Mouse (Mus musculus) neural tube, embryonic 11.5 days (tissue): ENCODE measurements at regions not wholly inside any gene's neighbourhood (a gene's known extent, or its start where the extent isn't known, plus 50 kb on each side); places are given as distances from the start of the nearest gene placed in this dataset.

Experiments
- ATAC-seq: fragments of 200-750 bp; cut with Nextera tagmentation; 2 replicates; pipeline ENCODE4 v1.8.0; 2017; ENCODE audit warnings: moderate number of reproducible peaks, mild to moderate bottlenecking, moderate TSS enrichment, moderate library complexity; ENCODE audit not compliant: insufficient read depth, low FRiP score, low TSS enrichment
- DNase-seq: peaks from one replicate; pipeline ENCODE4 v3.0.0-alpha.2; 2015; ENCODE audit warnings: low spot score
- H3K27ac ChIP-seq: fragments of 300-500 bp; sonication (generic); 2 replicates; pipeline ENCODE4 v1.5.1; 2014; ENCODE audit warnings: low read depth, mild to moderate bottlenecking, low read length
- H3K27me3 ChIP-seq: fragments of 300-500 bp; sonication (generic); 2 replicates; pipeline ENCODE4 v1.6.1; 2014; ENCODE audit warnings: mild to moderate bottlenecking, low read length, mixed read lengths; ENCODE audit not compliant: control insufficient read depth, insufficient read depth
- H3K36me3 ChIP-seq: fragments of 300-500 bp; sonication (generic); 2 replicates; pipeline ENCODE4 v1.6.1; 2014; ENCODE audit warnings: mild to moderate bottlenecking, low read length, moderate library complexity, mixed read lengths; ENCODE audit not compliant: control insufficient read depth, insufficient read depth
- H3K4me1 ChIP-seq: fragments of 300-500 bp; sonication (generic); 2 replicates; pipeline ENCODE4 v1.6.1; 2014; ENCODE audit warnings: low read length, mixed read lengths; ENCODE audit not compliant: control insufficient read depth, insufficient read depth
- H3K4me2 ChIP-seq: fragments of 300-500 bp; sonication (generic); 2 replicates; pipeline ENCODE4 v1.6.1; 2014; ENCODE audit warnings: low read depth, mild to moderate bottlenecking, moderate library complexity
- H3K4me3 ChIP-seq: fragments of 300-500 bp; sonication (generic); 2 replicates; pipeline ENCODE4 v1.5.1; 2014; ENCODE audit warnings: low read depth, low read length
- H3K9ac ChIP-seq: fragments of 300-500 bp; sonication (generic); 2 replicates; pipeline ENCODE4 v1.6.1; 2014; ENCODE audit warnings: mild to moderate bottlenecking, low read length
- H3K9me3 ChIP-seq: fragments of 300-500 bp; sonication (generic); 2 replicates; pipeline ENCODE4 v1.6.1; 2016; ENCODE audit warnings: low read length; ENCODE audit not compliant: control insufficient read depth
- WGBS: fragments of 180-500 bp; shearing (Covaris S2); extraction: QIAGEN DNeasy Blood & Tissue Kit; methylation state at CpG from one replicate; pipeline ENCODE4 v1.1.7; 2014; 5-methylcytosine and 5-hydroxymethylcytosine counted together

DNA sequence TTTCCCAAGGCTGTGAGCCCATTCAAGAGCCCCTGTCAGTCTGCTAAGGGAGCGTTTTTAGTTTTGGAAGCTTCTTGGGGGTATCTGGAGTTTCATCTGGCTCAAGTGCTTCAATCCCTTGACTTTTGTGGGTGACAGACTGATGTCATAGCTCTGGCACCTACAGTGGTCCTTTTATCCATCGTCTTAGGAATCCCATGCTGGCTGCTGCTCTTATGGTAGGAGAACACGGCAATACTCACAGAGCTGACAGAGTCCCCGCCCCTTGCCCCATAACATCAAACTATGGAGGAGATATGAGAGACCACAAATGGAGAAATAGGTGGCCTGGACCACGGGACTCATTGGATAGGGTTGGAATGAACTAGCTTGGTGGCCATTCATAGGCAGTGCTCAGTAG is 68.0 kb upstream of the Wnt7b start:
- no peak overlapping the region for H3K27ac ChIP-seq
- ATAC-seq (no peak), DNase-seq (no peak)
- peaks cover 61% of the 10 kb centered on the region for H3K27me3 ChIP-seq
- no peaks in the 10 kb centered on the region for H3K9me3 ChIP-seq
- H3K4me1 ChIP-seq: peaks cover 21% of the 10 kb centered on the region
- 83% methylated on average over 5 of the region's 5 CpGs for WGBS
- H3K36me3 ChIP-seq: no peaks in the 10 kb centered on the region
- no peak overlapping the region for H3K9ac ChIP-seq
- H3K4me2 ChIP-seq: no peak overlapping the region
- H3K4me3 ChIP-seq: no peak overlapping the region

GRCm38 (mm10) chr15:85651718-85652420 is 69.6 kb upstream of the Wnt7b start:
- DNase-seq (peak; percentile 8), ATAC-seq (no peak)
- H3K27ac ChIP-seq: no peak overlapping the region
- no peak overlapping the region for H3K9ac ChIP-seq
- no peak overlapping the region for H3K4me3 ChIP-seq
- 84% methylated on average over 9 of the region's 9 CpGs for WGBS
- peaks cover 58% of the 10 kb centered on the region for H3K27me3 ChIP-seq
- H3K36me3 ChIP-seq: no peaks in the 10 kb centered on the region
- peaks cover 10% of the 10 kb centered on the region for H3K4me1 ChIP-seq
- no peak overlapping the region for H3K4me2 ChIP-seq
- H3K9me3 ChIP-seq: no peaks in the 10 kb centered on the region

DNA sequence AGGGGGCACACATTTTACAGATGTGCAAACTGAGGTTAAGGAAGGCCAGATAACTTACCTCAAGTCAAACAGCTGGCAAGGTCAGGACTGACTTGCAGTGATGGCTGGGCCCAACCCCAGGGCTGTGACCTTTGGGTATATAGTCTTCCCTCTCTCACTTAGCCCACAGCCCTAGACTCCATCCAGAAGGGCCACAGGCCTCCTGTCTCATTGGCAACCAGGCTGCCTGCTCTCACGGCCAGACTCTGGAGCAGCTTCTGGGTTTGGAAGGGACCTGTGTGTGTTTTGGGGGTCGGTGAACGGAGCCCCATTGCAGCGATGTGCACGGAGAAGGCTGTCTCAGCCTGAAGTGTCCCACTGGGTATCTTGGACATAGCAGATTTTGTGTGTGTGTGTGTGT is 70.2 kb upstream of the Wnt7b start:
- ATAC-seq (no peak), DNase-seq (no peak)
- Histone ChIP-seq H3K27ac (no peak overlapping the region), H3K4me3 (no peak overlapping the region), H3K9ac (no peak overlapping the region), H3K36me3 (no peaks in the 10 kb centered on the region), H3K4me1 (peaks cover 10% of the 10 kb centered on the region), H3K27me3 (peaks cover 58% of the 10 kb centered on the region), H3K9me3 (no peaks in the 10 kb centered on the region), H3K4me2 (no peak overlapping the region)
- 83% methylated on average over 5 of the region's 5 CpGs for WGBS

DNA sequence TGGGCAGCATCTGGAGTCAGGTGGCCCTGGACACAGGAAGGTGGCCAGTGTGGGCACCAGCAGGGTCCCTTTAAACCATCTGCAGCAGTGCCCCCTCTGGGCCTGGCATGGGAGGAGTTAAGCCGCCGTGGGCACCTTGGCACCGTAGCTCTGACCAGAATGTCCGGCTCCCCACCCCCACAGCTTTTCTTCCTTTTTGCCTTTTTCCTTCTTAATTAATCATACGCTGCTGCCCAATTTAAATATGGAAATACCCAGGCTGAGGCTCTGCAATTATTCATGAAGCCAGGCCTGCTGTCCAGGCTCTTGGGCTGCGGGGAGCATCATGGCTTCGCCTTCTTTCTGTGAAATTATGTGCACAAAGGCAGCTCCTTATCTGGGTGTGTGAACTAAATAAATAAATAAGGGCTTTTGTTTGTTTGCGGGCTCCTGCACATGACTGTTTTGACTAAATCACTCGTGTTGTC is 70.6 kb upstream of the Wnt7b start:
- H3K27me3 ChIP-seq: peaks cover 58% of the 10 kb centered on the region

DNA sequence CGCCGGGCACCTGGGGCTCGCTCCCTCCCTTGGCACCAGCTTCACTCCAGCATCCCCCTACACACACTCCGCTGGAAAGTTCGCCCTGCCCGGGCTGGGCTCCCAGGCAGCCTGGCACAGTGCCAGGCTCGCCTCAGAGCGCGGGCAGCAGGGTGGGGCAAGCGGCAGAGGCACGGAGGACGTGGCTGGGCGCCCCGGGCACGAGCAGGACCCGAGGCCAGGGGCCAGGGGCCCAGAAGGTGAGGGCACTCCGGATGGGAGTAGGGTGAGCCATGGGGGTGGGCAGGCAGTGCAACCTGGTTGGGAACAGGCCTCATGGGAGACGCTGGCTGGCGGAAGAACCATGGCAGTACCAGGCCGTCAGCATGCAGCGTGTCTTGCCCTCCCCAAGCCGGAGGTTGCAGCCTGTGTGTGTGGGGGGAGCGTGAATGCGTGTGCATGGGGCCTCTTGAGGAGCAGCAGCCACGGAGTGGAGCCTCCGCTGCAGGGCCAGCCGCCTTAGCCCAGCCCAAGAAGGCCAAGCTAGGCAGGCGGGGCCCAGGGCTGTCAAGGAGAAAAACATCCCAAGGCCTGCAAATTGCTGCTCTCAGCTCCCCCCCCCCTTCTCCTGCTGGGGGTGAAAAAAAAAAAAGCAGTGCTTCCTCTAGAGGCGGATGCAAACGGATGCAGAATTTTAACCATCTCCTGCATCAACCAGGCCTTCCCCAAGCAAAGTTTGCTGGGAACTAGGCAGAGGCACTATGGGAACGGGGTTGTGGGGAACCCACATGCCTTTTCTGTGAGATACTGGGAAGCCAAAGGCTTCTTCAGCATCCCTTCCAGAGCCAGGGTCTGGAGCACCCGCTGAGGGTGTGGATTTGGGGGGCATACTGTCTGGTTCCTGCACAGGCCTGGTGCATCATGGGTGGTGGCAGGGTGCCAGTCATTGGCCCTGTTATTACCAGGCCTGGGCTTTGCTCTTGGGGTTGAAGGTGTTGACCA is 71.4 kb upstream of the Wnt7b start:
- no peak overlapping the region for H3K4me3 ChIP-seq

More for the DNA sequence above, 70.6 kb upstream of the Wnt7b start:
- WGBS: 57% methylated on average over 9 of the region's 9 CpGs
- H3K9me3 ChIP-seq: no peaks in the 10 kb centered on the region
- H3K4me1 ChIP-seq: peaks cover 10% of the 10 kb centered on the region
- H3K27ac ChIP-seq: peak overlapping the region; percentile 81
- no peak overlapping the region for H3K4me2 ChIP-seq
- no peaks in the 10 kb centered on the region for H3K36me3 ChIP-seq
- ATAC-seq (no peak), DNase-seq (peak; percentile 13)
- no peak overlapping the region for H3K9ac ChIP-seq
- no peak overlapping the region for H3K4me3 ChIP-seq

DNA sequence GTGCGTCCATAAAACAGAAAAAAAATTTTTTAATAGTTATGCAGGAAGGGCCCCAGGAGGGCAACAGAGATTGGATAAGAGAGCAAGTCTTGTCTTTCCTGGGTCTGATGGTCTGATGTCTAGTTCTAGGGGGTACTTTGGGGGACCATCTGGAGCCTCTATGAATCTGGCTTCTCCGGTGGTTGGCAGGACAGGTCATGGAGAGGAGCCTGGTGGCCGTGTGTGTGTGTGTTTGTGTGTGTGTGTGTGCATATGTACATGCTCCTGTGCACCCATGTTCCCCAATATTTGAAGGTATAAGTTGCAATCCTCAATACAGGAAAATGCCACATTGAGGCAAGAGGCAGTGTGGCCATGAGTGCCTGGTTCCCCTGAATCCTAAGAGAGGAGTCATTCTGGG is 72.5 kb upstream of the Wnt7b start:
- no peak overlapping the region for H3K4me3 ChIP-seq
- ATAC-seq (no peak), DNase-seq (no peak)
- no peak overlapping the region for H3K9ac ChIP-seq
- H3K27me3 ChIP-seq: peaks cover 60% of the 10 kb centered on the region
- H3K4me1 ChIP-seq: peaks cover 10% of the 10 kb centered on the region
- H3K27ac ChIP-seq: no peak overlapping the region; the same call in 1 of the 2 replicates
- no peak overlapping the region for H3K4me2 ChIP-seq
- no peaks in the 10 kb centered on the region for H3K36me3 ChIP-seq
- no peaks in the 10 kb centered on the region for H3K9me3 ChIP-seq
- WGBS: 93% methylated on average over 3 of the region's 3 CpGs

More for the DNA sequence above, 71.4 kb upstream of the Wnt7b start:
- ATAC-seq: peak; percentile 66; the same call in 1 of the 2 replicates
- Histone ChIP-seq H3K4me2 (0 out of 2 replicates have a peak overlapping the region, but pooled peaks have one; percentile 19), H3K36me3 (no peaks in the 10 kb centered on the region), H3K9me3 (no peaks in the 10 kb centered on the region), H3K9ac (peak overlapping the region; percentile 46; the same call in 1 of the 2 replicates), H3K27me3 (peaks cover 58% of the 10 kb centered on the region), H3K4me1 (peaks cover 10% of the 10 kb centered on the region), H3K27ac (peak overlapping the region; percentile 81)
- WGBS: 54% methylated on average over 31 of the region's 32 CpGs
- DNase-seq: peak; percentile 55

DNA sequence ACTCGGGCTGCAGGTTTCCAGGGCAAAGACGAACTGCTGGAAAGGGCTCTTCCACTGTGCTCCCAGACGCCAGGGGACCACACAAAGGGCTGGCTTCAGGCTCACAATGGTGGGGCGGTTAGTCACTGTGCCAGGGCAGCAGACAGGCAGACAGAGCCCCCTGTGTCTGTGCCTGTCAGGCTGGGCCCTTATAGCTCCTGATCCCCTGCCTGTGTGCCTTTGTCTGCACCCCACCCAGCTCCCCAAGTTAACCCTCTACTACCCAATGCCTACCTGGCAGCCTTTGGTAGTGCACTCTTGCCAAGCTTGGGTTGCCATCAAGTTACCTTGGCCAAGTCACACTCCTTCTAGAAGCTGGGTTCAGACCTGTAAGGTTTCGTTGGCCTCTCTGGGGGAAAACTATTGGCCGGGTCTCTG is 73.5 kb upstream of the Wnt7b start:
- peak; percentile 80; the same call in 1 of the 2 replicates for ATAC-seq
- Histone ChIP-seq H3K9ac (no peak overlapping the region), H3K27me3 (peaks cover 66% of the 10 kb centered on the region)

DNA sequence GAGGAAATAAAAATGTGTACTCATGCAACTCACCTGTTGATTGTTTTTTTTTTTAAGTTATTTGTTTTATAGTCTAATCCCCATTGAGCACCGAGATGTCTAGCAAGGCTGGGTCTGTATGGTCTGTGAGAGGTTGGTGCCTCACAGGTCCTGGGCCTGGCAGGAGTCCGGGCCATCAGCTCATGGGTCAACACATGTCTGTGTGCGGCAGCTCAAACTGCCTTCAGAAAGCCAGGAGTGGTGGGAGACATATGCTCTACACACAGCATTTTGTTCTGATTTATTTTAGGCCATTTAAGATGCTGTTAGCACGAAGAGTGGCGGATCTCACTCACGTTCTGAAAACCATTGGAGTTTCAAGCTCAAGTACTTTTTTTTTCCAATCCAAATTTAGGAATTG is 74.6 kb upstream of the Wnt7b start:
- Histone ChIP-seq H3K27me3 (peaks cover 77% of the 10 kb centered on the region), H3K9ac (no peak overlapping the region), H3K4me1 (peaks cover 13% of the 10 kb centered on the region), H3K36me3 (no peaks in the 10 kb centered on the region), H3K4me2 (no peak overlapping the region), H3K9me3 (no peaks in the 10 kb centered on the region), H3K4me3 (no peak overlapping the region), H3K27ac (no peak overlapping the region)
- ATAC-seq (no peak), DNase-seq (no peak)
- 78% methylated on average over 6 of the region's 6 CpGs for WGBS

More for the DNA sequence above, 73.5 kb upstream of the Wnt7b start:
- Histone ChIP-seq H3K9me3 (no peaks in the 10 kb centered on the region), H3K36me3 (no peaks in the 10 kb centered on the region), H3K27ac (peak overlapping the region; percentile 42; the same call in 1 of the 2 replicates), H3K4me3 (no peak overlapping the region), H3K4me1 (peaks cover 12% of the 10 kb centered on the region), H3K4me2 (no peak overlapping the region)
- DNase-seq: peak; percentile 69
- WGBS: 37% methylated on average over 6 of the region's 6 CpGs
